Mouse (Mus musculus) urinary bladder, adult 2 months (tissue): ENCODE measurements around the gene Slc22a4. TPM values are rescaled to one million over a fixed set of nuclear protein-coding genes. Genes with fewer than 3 reads are reported as not detected.

Source experiments
- polyA plus RNA-seq: library from polyadenylated mRNA; depleted of rRNA; stranded (reverse); fragments of >200 nt; gene quantifications from 2 replicates; pipeline ENCODE4 v1.2.3, GENCODE M21; 2012; rRNA removed

The Slc22a4 gene
- polyA plus RNA-seq, 1 experiment, result 2.6 TPM

Other genes with a start within 250 kb of the Slc22a4 start
- 16.5 and 17.0 TPM in 2 replicates for gene Gm12216, start 168.8 kb downstream of the Slc22a4 start, polyA plus RNA-seq
- gene Slc22a5, start 136.4 kb downstream of the Slc22a4 start, polyA plus RNA-seq, result 26.2 and 30.0 TPM in 2 replicates
- 18.8 and 20.5 TPM in 2 replicates for gene Slc22a21, start 47.8 kb downstream of the Slc22a4 start, polyA plus RNA-seq
- 170 and 183 TPM in 2 replicates for gene Pdlim4, start 40.9 kb upstream of the Slc22a4 start, polyA plus RNA-seq
- gene P4ha2, start 72.0 kb upstream of the Slc22a4 start, polyA plus RNA-seq, result 26.5 and 26.7 TPM in 2 replicates
- gene Csf2, start 221.6 kb upstream of the Slc22a4 start, polyA plus RNA-seq, result 0.09 TPM in 1 of 2 replicates, not detected in the other
- not detected in 2 replicates for gene Il3, start 239.2 kb upstream of the Slc22a4 start, polyA plus RNA-seq